In the genomic region with DNA sequence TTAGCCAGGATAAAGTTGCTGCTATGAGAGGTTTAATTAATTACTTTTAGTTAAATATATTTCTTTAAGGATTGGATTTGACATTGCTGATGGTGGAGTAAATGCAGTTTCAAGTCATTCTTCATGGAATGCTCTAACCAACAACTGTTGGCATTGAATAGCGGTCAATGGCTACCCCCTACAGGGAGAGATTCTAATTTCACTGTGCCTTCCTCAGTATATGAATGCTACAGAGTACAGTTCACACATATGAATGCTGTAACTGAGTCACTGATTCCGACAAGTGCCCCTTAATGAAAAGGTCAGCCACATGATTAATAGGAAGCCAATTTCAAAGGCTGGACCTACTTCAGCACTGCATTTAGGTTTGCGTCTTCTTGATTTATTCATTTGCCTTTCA, we compare ENCODE assay signal across 20 mouse cellular contexts. TPM values are rescaled to one million over a fixed set of nuclear protein-coding genes. Genes with fewer than 3 reads are reported as not detected.
A peak's percentile ranks its signal among the peaks of the same experiment; 100 is the strongest.
DNase-seq lines count a peak whose midpoint lies in the region; ATAC-seq and TF ChIP-seq lines count a peak whose summit lies in the region.
"Had no signal": no experiment of that assay in that cellular context is flagged by ENCODE, and none has a peak within 500 bp of the region (broad histone marks: within the 10 kb centered on the region; RNA-seq: fewer than 3 reads in every experiment).

No protein-coding gene starts in this region.

- DNase-seq in hindbrain, embryonic 14.5 days (ENCODE audit: low spot score) = no peak
- DNase-seq in hindbrain, embryonic 10.5 days (ENCODE audit: low spot score) = no peak
- DNase-seq in MEL (ENCODE audit: low read depth, low spot score) = no peak
- peak; percentile 52 for DNase-seq in embryonic facial prominence, embryonic 11.5 days (ENCODE audit: low spot score)
- no peak for DNase-seq in right cerebral cortex, postnatal 25 days
- no peak for DNase-seq in adrenal gland, postnatal 10 days
- DNase-seq: cerebellum, adult 9-10 months; gastrocnemius, postnatal 25 days; heart, postnatal 4 days; kidney, adult 2 months had no signal

- H3K4me2 ChIP-seq in hindbrain, embryonic 14.5 days (replicated peaks) = no peak overlapping the region
- no peak overlapping the region for H3K4me2 ChIP-seq in embryonic facial prominence, embryonic 11.5 days (ENCODE audit: low read depth, low read length)
- H3K4me2 ChIP-seq in limb, embryonic 13.5 days (replicated peaks) = peak overlapping the region; percentile 67
- H3K4me2 ChIP-seq: forebrain, embryonic 15.5 days; heart, embryonic 11.5 days had no signal

- H3K4me1 ChIP-seq in hindbrain, embryonic 14.5 days (replicated peaks; ENCODE audit: control insufficient read depth, insufficient read depth, low read length) = no peaks in the 10 kb centered on the region; the same call in 1 of the 2 replicates
- H3K4me1 ChIP-seq in hindbrain, embryonic 10.5 days (replicated peaks) = no peaks in the 10 kb centered on the region
- H3K4me1 ChIP-seq in MEL (ENCODE audit: control insufficient read depth in 1 of 2, insufficient read depth in 2 of 2, low read length in 2 of 2) = no peaks in the 10 kb centered on the region
- no peaks in the 10 kb centered on the region for H3K4me1 ChIP-seq in embryonic facial prominence, embryonic 11.5 days (ENCODE audit: control insufficient read depth, insufficient read depth, low read length)
- H3K4me1 ChIP-seq in limb, embryonic 13.5 days = peaks cover 17% of the 10 kb centered on the region; the same call in 1 of the 2 replicates
- H3K4me1 ChIP-seq: forebrain, embryonic 15.5 days had no signal

- TF ChIP-seq POLR2A in MEL (IDR thresholded peaks at IDR 0.05; ENCODE audit: control insufficient read depth in 1 of 2, insufficient read depth in 1 of 2, low read depth in 1 of 2, low read length in 2 of 2, poor library complexity in 1 of 2) = no peak

- no peaks in the 10 kb centered on the region for H3K9me3 ChIP-seq in hindbrain, embryonic 14.5 days (ENCODE audit: control insufficient read depth, low read length)
- no peaks in the 10 kb centered on the region for H3K9me3 ChIP-seq in hindbrain, embryonic 10.5 days
- H3K9me3 ChIP-seq in MEL (replicated peaks; ENCODE audit: insufficient read depth, low read length) = no peaks in the 10 kb centered on the region
- no peaks in the 10 kb centered on the region for H3K9me3 ChIP-seq in embryonic facial prominence, embryonic 11.5 days (replicated peaks; ENCODE audit: control insufficient read depth, low read length)
- H3K9me3 ChIP-seq in limb, embryonic 13.5 days = no peaks in the 10 kb centered on the region
- H3K9me3 ChIP-seq: forebrain, embryonic 15.5 days; G1E had no signal

- peak in 1 of 3 experiments; percentile 13; a peak in 2 of 6 replicates for TF ChIP-seq CTCF in MEL (IDR thresholded peaks at IDR 0.05 in 2 of 3, conservative IDR thresholded peaks at IDR 0.05 in 1 of 3; ENCODE audit: control insufficient read depth in 1 of 3, insufficient read depth in 1 of 3, low read depth in 2 of 3, low read length in 3 of 3, poor library complexity in 1 of 3, severe bottlenecking in 1 of 3)

- ATAC-seq in hindbrain, embryonic 14.5 days (ENCODE audit: low FRiP score) = 0 out of 2 replicates have a peak, but pooled peaks have one; percentile 48
- no peak for ATAC-seq in embryonic facial prominence, embryonic 11.5 days (replicated peaks; ENCODE audit: insufficient number of reproducible peaks, low FRiP score, low TSS enrichment, low read depth)
- ATAC-seq in limb, embryonic 13.5 days (ENCODE audit: low FRiP score, low read depth) = 0 out of 2 replicates have a peak, but pooled peaks have one; percentile 28
- no peak for ATAC-seq in cerebellum, adult (ENCODE audit: insufficient number of reproducible peaks, low FRiP score, low TSS enrichment)
- ATAC-seq: activated CD4-positive, CD25-positive, alpha-beta regulatory T cell, adult 4 months; forebrain, embryonic 15.5 days had no signal

- 67% methylated on average over 3 of the region's 3 CpGs for WGBS in hindbrain, embryonic 14.5 days
- WGBS in hindbrain, embryonic 10.5 days = 72% methylated on average over 3 of the region's 3 CpGs
- 58% methylated on average over 3 of the region's 3 CpGs for WGBS in embryonic facial prominence, embryonic 11.5 days
- 24% methylated on average over 3 of the region's 3 CpGs for WGBS in limb, embryonic 13.5 days

- H3K79me2 ChIP-seq in MEL (ENCODE audit: control insufficient read depth, insufficient read depth, low read length, poor library complexity) = no peaks in the 10 kb centered on the region

- H3K9ac ChIP-seq in hindbrain, embryonic 14.5 days = no peak overlapping the region
- no peak overlapping the region for H3K9ac ChIP-seq in MEL (ENCODE audit: control insufficient read depth, low read depth, low read length, poor library complexity, severe bottlenecking)
- no peak overlapping the region for H3K9ac ChIP-seq in embryonic facial prominence, embryonic 11.5 days (replicated peaks; ENCODE audit: low read length)
- no peak overlapping the region for H3K9ac ChIP-seq in limb, embryonic 13.5 days
- H3K9ac ChIP-seq: forebrain, embryonic 15.5 days; liver, embryonic 14.5 days had no signal

- no peak for TF ChIP-seq EP300 in MEL (IDR thresholded peaks at IDR 0.05; ENCODE audit: low read depth in 1 of 2, low read length in 2 of 2)

- no peaks in the 10 kb centered on the region for H3K36me3 ChIP-seq in hindbrain, embryonic 14.5 days (replicated peaks; ENCODE audit: control insufficient read depth, insufficient read depth)
- no peaks in the 10 kb centered on the region for H3K36me3 ChIP-seq in hindbrain, embryonic 10.5 days
- no peaks in the 10 kb centered on the region for H3K36me3 ChIP-seq in MEL (ENCODE audit: control insufficient read depth in 1 of 2, insufficient read depth in 2 of 2, low read length in 2 of 2)
- H3K36me3 ChIP-seq in embryonic facial prominence, embryonic 11.5 days (replicated peaks; ENCODE audit: control insufficient read depth, insufficient read depth, low read depth, low read length) = no peaks in the 10 kb centered on the region
- H3K36me3 ChIP-seq in limb, embryonic 13.5 days = no peaks in the 10 kb centered on the region
- H3K36me3 ChIP-seq: forebrain, embryonic 15.5 days; G1E had no signal

- no peak overlapping the region for H3K27ac ChIP-seq in hindbrain, embryonic 14.5 days
- H3K27ac ChIP-seq in hindbrain, embryonic 10.5 days = no peak overlapping the region
- no peak overlapping the region for H3K27ac ChIP-seq in MEL (ENCODE audit: control insufficient read depth, low read depth, low read length)
- no peak overlapping the region for H3K27ac ChIP-seq in embryonic facial prominence, embryonic 11.5 days (replicated peaks; ENCODE audit: low read depth, low read length)
- H3K27ac ChIP-seq in limb, embryonic 13.5 days = no peak overlapping the region
- H3K27ac ChIP-seq: forebrain, embryonic 15.5 days; layer of hippocampus, adult 2 months; liver, embryonic 14.5 days had no signal

- peak; percentile 32 for TF ChIP-seq RAD21 in MEL (IDR thresholded peaks at IDR 0.05; ENCODE audit: low read depth, low read length)

- no peak overlapping the region for H3K4me3 ChIP-seq in hindbrain, embryonic 14.5 days (replicated peaks; ENCODE audit: low read length)
- no peak overlapping the region for H3K4me3 ChIP-seq in hindbrain, embryonic 10.5 days
- no peak overlapping the region for H3K4me3 ChIP-seq in MEL (ENCODE audit: control insufficient read depth in 1 of 2, insufficient read depth in 1 of 2, low read depth in 2 of 2, low read length in 2 of 2)
- 0 out of 2 replicates have a peak overlapping the region, but pooled peaks have one; percentile 32 for H3K4me3 ChIP-seq in embryonic facial prominence, embryonic 11.5 days (ENCODE audit: low read depth, low read length)
- H3K4me3 ChIP-seq in limb, embryonic 13.5 days = peak overlapping the region; percentile 49
- H3K4me3 ChIP-seq: forebrain, embryonic 15.5 days; layer of hippocampus, adult 2 months had no signal

- H3K27me3 ChIP-seq in hindbrain, embryonic 14.5 days (ENCODE audit: control insufficient read depth, insufficient read depth, low read length) = no peaks in the 10 kb centered on the region
- no peaks in the 10 kb centered on the region for H3K27me3 ChIP-seq in hindbrain, embryonic 10.5 days (ENCODE audit: insufficient read depth, poor library complexity, severe bottlenecking)
- no peaks in the 10 kb centered on the region for H3K27me3 ChIP-seq in MEL (ENCODE audit: control insufficient read depth in 1 of 2, insufficient read depth in 2 of 2, low read length in 2 of 2)
- H3K27me3 ChIP-seq in embryonic facial prominence, embryonic 11.5 days (ENCODE audit: control insufficient read depth, insufficient read depth, low read length) = no peaks in the 10 kb centered on the region
- no peaks in the 10 kb centered on the region for H3K27me3 ChIP-seq in limb, embryonic 13.5 days
- H3K27me3 ChIP-seq: forebrain, embryonic 15.5 days had no signal

TF ChIP-seq in MEL, 35 proteins besides CTCF, POLR2A, EP300 and RAD21:
- TF ChIP-seq E2F4 (IDR thresholded peaks at IDR 0.05; ENCODE audit: borderline replicate concordance, low read depth, low read length) (no peak), TAL1 (IDR thresholded peaks at IDR 0.05; ENCODE audit: low read length) (no peak), ETS1 (IDR thresholded peaks at IDR 0.05; ENCODE audit: low read depth, low read length) (no peak), TBP (IDR thresholded peaks at IDR 0.05; ENCODE audit: low read depth, low read length) (no peak), CHD1 (IDR thresholded peaks at IDR 0.05; ENCODE audit: low read depth, low read length) (no peak), SMC3 (IDR thresholded peaks at IDR 0.05; ENCODE audit: low read depth, low read length) (peak; percentile 37)

RNA-seq across cellular contexts. Expression of a gene that starts 1.9 kb away (rescaled TPM):
- 31.1 and 37.2 TPM in 2 replicates for polyA plus RNA-seq in hindbrain, embryonic 14.5 days (2014; fragmentation: Nextera tagmentation; extraction: Ambion mirVana)
- polyA plus RNA-seq in hindbrain, embryonic 10.5 days (2016; fragmentation: Nextera tagmentation; extraction: Ambion mirVana) = 15.6 and 21.8 TPM in 2 replicates
- not detected in 2 replicates for total RNA-seq in MEL (2012; rRNA removed)
- not detected for polyA plus RNA-seq in MEL (2012; ENCODE audit: insufficient read depth in 1 of 2, insufficient read length in 2 of 2, low read depth in 1 of 2, low replicate concordance in 2 of 2, missing spikeins in 1 of 2)
- 56.3 and 56.5 TPM in 2 replicates for polyA plus RNA-seq in embryonic facial prominence, embryonic 11.5 days (2014; fragmentation: Nextera tagmentation; extraction: Ambion mirVana)
- polyA plus RNA-seq in limb, embryonic 13.5 days (2015; fragmentation: Nextera tagmentation; extraction: Ambion mirVana) = 55.4 and 60.3 TPM in 2 replicates
- 1 to 10 TPM; 1.6 to 2.8 TPM for total RNA-seq in adrenal gland, postnatal 10 days (2021)
- total RNA-seq: megakaryocyte progenitor cell, adult 5-6 weeks; neutrophil, adult 5-6 weeks had no signal
- polyA plus RNA-seq: activated CD4-positive, CD25-positive, alpha-beta regulatory T cell, adult 4 months; G1E had no signal

Comparison
In these comparisons a context has a peak if more than half of its experiments do, and no peak if none do; other contexts are left out.
1. ATAC-seq: peak in hindbrain, embryonic 14.5 days (single experiment) and limb, embryonic 13.5 days (single experiment); none in embryonic facial prominence, embryonic 11.5 days (single experiment) and cerebellum, adult (single experiment).
2. H3K4me3 ChIP-seq: peak in embryonic facial prominence, embryonic 11.5 days (single experiment) and limb, embryonic 13.5 days (single experiment); none in hindbrain, embryonic 14.5 days (single experiment), hindbrain, embryonic 10.5 days (single experiment) and MEL (0 of 2).
3. RNA of a gene that starts 1.9 kb away (polyA plus RNA-seq): 56.3 to 56.5 TPM in embryonic facial prominence, embryonic 11.5 days, 55.4 to 60.3 TPM in limb, embryonic 13.5 days, 31.1 to 37.2 TPM in hindbrain, embryonic 14.5 days and 15.6 to 21.8 TPM in hindbrain, embryonic 10.5 days; not detected in MEL; every median in the first group is over 10 times any median in the second.